9 mouse cellular contexts compared by ENCODE assay signal in genomic region chr5:35510589-35510988, GRCm38 (mm10). TPM values are rescaled to one million over a fixed set of nuclear protein-coding genes. Genes with fewer than 3 reads are reported as not detected.
DNase-seq lines count a peak whose midpoint lies in the region; ATAC-seq and TF ChIP-seq lines count a peak whose summit lies in the region.
"Had no signal": no experiment of that assay in that cellular context is flagged by ENCODE, and none has a peak within 500 bp of the region (broad histone marks: within the 10 kb centered on the region; RNA-seq: fewer than 3 reads in every experiment).

No protein-coding gene starts in this region.

- no peak overlapping the region for H3K27ac ChIP-seq in heart, embryonic 12.5 days (ENCODE audit: poor library complexity, severe bottlenecking)
- H3K27ac ChIP-seq in CH12.LX (ENCODE audit: insufficient read depth, low read depth) = no peak overlapping the region
- no peak overlapping the region for H3K27ac ChIP-seq in forebrain, embryonic 16.5 days (ENCODE audit: low read length)
- H3K27ac ChIP-seq in liver, embryonic 14.5 days = no peak overlapping the region
- no peak overlapping the region for H3K27ac ChIP-seq in small intestine, adult 2 months (ENCODE audit: insufficient read depth, low read depth, low read length)
- H3K27ac ChIP-seq: limb, embryonic 15.5 days had no signal

- no peaks in the 10 kb centered on the region for H3K9me3 ChIP-seq in heart, embryonic 12.5 days (replicated peaks)
- no peaks in the 10 kb centered on the region for H3K9me3 ChIP-seq in CH12.LX (replicated peaks; ENCODE audit: low read length)
- no peaks in the 10 kb centered on the region for H3K9me3 ChIP-seq in forebrain, embryonic 16.5 days (ENCODE audit: control insufficient read depth, low read length)
- H3K9me3 ChIP-seq in liver, embryonic 14.5 days (ENCODE audit: control insufficient read depth, low read length) = no peaks in the 10 kb centered on the region
- H3K9me3 ChIP-seq: limb, embryonic 15.5 days had no signal

- 21% methylated on average over 5 of the region's 5 CpGs for WGBS in heart, embryonic 12.5 days
- 13% methylated on average over 5 of the region's 5 CpGs for WGBS in forebrain, embryonic 16.5 days
- WGBS in liver, embryonic 14.5 days (ENCODE audit: insufficient replicate concordance) = 17% methylated on average over 5 of the region's 5 CpGs
- WGBS in small intestine, adult 2 months = 15% methylated on average over 5 of the region's 5 CpGs

- H3K79me2 ChIP-seq in CH12.LX (replicated peaks; ENCODE audit: control insufficient read depth, extremely low read depth, insufficient read depth, poor library complexity, severe bottlenecking) = no peaks in the 10 kb centered on the region

- peak; percentile 60 to 96; a peak in 3 of 4 replicates for TF ChIP-seq CTCF in CH12.LX (conservative IDR thresholded peaks at IDR 0.05 in 1 of 2, IDR thresholded peaks at IDR 0.05 in 1 of 2; ENCODE audit: low read depth in 2 of 2, low read length in 2 of 2)
- TF ChIP-seq CTCF in liver, embryonic 14.5 days (IDR thresholded peaks at IDR 0.05; ENCODE audit: low read depth) = peak; percentile 88
- peak; percentile 75; the same call in 1 of the 2 replicates for TF ChIP-seq CTCF in small intestine, adult 2 months (IDR thresholded peaks at IDR 0.05; ENCODE audit: extremely low read depth, insufficient read length, insufficient replicate concordance, low read depth, low read length)

- no peak overlapping the region for H3K9ac ChIP-seq in heart, embryonic 12.5 days
- no peak overlapping the region for H3K9ac ChIP-seq in CH12.LX (ENCODE audit: insufficient read depth, low read depth)
- no peak overlapping the region for H3K9ac ChIP-seq in forebrain, embryonic 16.5 days (replicated peaks; ENCODE audit: low read depth, low read length)
- H3K9ac ChIP-seq in liver, embryonic 14.5 days (replicated peaks) = no peak overlapping the region
- H3K9ac ChIP-seq: limb, embryonic 15.5 days had no signal

- no peak for TF ChIP-seq POLR2A in CH12.LX (IDR thresholded peaks at IDR 0.05; ENCODE audit: low read depth, low read length)
- TF ChIP-seq POLR2A in small intestine, adult 2 months (IDR thresholded peaks at IDR 0.05; ENCODE audit: low read depth, low read length) = no peak

- H3K4me2 ChIP-seq in heart, embryonic 12.5 days = no peak overlapping the region
- H3K4me2 ChIP-seq in CH12.LX (ENCODE audit: insufficient read depth, low read depth, poor library complexity, severe bottlenecking) = no peak overlapping the region
- no peak overlapping the region for H3K4me2 ChIP-seq in forebrain, embryonic 16.5 days (ENCODE audit: low read length)
- no peak overlapping the region for H3K4me2 ChIP-seq in liver, embryonic 14.5 days (ENCODE audit: low read depth)
- H3K4me2 ChIP-seq: limb, embryonic 15.5 days had no signal

- no peak overlapping the region for H3K4me3 ChIP-seq in heart, embryonic 12.5 days
- H3K4me3 ChIP-seq in CH12.LX (replicated peaks in 1 of 3; ENCODE audit: low read depth in 2 of 3, low read length in 2 of 3, poor library complexity in 1 of 3) = no peak overlapping the region
- H3K4me3 ChIP-seq in forebrain, embryonic 16.5 days (replicated peaks; ENCODE audit: low read length) = no peak overlapping the region
- no peak overlapping the region for H3K4me3 ChIP-seq in liver, embryonic 14.5 days (ENCODE audit: insufficient read depth in 1 of 2, low read depth in 2 of 2, low read length in 2 of 2)
- no peak overlapping the region for H3K4me3 ChIP-seq in small intestine, adult 2 months (ENCODE audit: low read depth, low read length)
- H3K4me3 ChIP-seq: limb, embryonic 15.5 days had no signal

- no peak for TF ChIP-seq EP300 in CH12.LX (IDR thresholded peaks at IDR 0.05; ENCODE audit: low read length)
- no peak for TF ChIP-seq EP300 in liver, embryonic 14.5 days (IDR thresholded peaks at IDR 0.05; ENCODE audit: low read depth)

- H3K27me3 ChIP-seq in heart, embryonic 12.5 days (replicated peaks) = peaks cover 55% of the 10 kb centered on the region
- peaks cover 80% of the 10 kb centered on the region for H3K27me3 ChIP-seq in CH12.LX (replicated peaks)
- no peaks in the 10 kb centered on the region for H3K27me3 ChIP-seq in forebrain, embryonic 16.5 days (replicated peaks; ENCODE audit: control insufficient read depth, insufficient read depth, low read length)
- no peaks in the 10 kb centered on the region for H3K27me3 ChIP-seq in liver, embryonic 14.5 days (ENCODE audit: control insufficient read depth, insufficient read depth, low read length)
- no peaks in the 10 kb centered on the region for H3K27me3 ChIP-seq in small intestine, adult 2 months (ENCODE audit: control insufficient read depth, insufficient read depth, low read length)

- peak; percentile 25 to 81 for DNase-seq in heart, adult 18-20 months
- peak; percentile 63 for DNase-seq in CH12.LX (ENCODE audit: extremely low read depth)
- DNase-seq in c-Kit-positive CD71-positive TER-119-positive erythroid progenitor cells, embryonic 14.5 days (ENCODE audit: low spot score) = peak; percentile 40
- peak; percentile 74 for DNase-seq in kidney, postnatal 10 days
- DNase-seq in liver, embryonic 14.5 days (ENCODE audit: low read depth in 3 of 3, low spot score in 3 of 3) = peak in 2 of 3 experiments; percentile 13 to 22

- dilution Hi-C loops in CH12.LX (cut with MboI; ENCODE audit: extremely low pct_ligation_motif_present, extremely low pct_unique_long_range_greater_than_20kb, low sequenced_read_pairs) = no loop called here

- no peaks in the 10 kb centered on the region for H3K36me3 ChIP-seq in heart, embryonic 12.5 days
- no peaks in the 10 kb centered on the region for H3K36me3 ChIP-seq in CH12.LX (replicated peaks in 1 of 2; ENCODE audit: control insufficient read depth in 1 of 2, insufficient read depth in 1 of 2, low read length in 1 of 2)
- H3K36me3 ChIP-seq in forebrain, embryonic 16.5 days (ENCODE audit: control insufficient read depth, insufficient read depth) = no peaks in the 10 kb centered on the region
- no peaks in the 10 kb centered on the region for H3K36me3 ChIP-seq in liver, embryonic 14.5 days (replicated peaks; ENCODE audit: control insufficient read depth, insufficient read depth, low read depth)
- H3K36me3 ChIP-seq in small intestine, adult 2 months (ENCODE audit: control insufficient read depth, insufficient read depth, low read length) = no peaks in the 10 kb centered on the region
- H3K36me3 ChIP-seq: limb, embryonic 15.5 days had no signal

- H3K4me1 ChIP-seq in heart, embryonic 12.5 days (replicated peaks) = no peaks in the 10 kb centered on the region
- H3K4me1 ChIP-seq in CH12.LX (ENCODE audit: control insufficient read depth in 1 of 2, insufficient read depth in 2 of 2) = no peaks in the 10 kb centered on the region
- H3K4me1 ChIP-seq in forebrain, embryonic 16.5 days (replicated peaks; ENCODE audit: control insufficient read depth, insufficient read depth, low read length) = no peaks in the 10 kb centered on the region
- H3K4me1 ChIP-seq in liver, embryonic 14.5 days (replicated peaks; ENCODE audit: control insufficient read depth in 2 of 2, insufficient read depth in 2 of 2, low read length in 1 of 2) = no peaks in the 10 kb centered on the region
- H3K4me1 ChIP-seq in small intestine, adult 2 months (ENCODE audit: control insufficient read depth, insufficient read depth, insufficient read length, low read length) = no peaks in the 10 kb centered on the region
- H3K4me1 ChIP-seq: limb, embryonic 15.5 days had no signal

- in situ Hi-C loops in CH12.LX (cut with MboI; ENCODE audit: low pct_ligation_motif_present, low pct_unique_long_range_greater_than_20kb, low sequenced_read_pairs) = no loop called here

- no peak for ATAC-seq in heart, embryonic 12.5 days (ENCODE audit: insufficient number of reproducible peaks, low FRiP score)
- ATAC-seq in forebrain, embryonic 16.5 days = 0 out of 2 replicates have a peak, but pooled peaks have one; percentile 43
- ATAC-seq in liver, embryonic 14.5 days (ENCODE audit: insufficient read depth) = no peak

- TF ChIP-seq RAD21 in CH12.LX (IDR thresholded peaks at IDR 0.05; ENCODE audit: low read depth, low read length) = peak; percentile 93

TF ChIP-seq in CH12.LX, 34 proteins besides CTCF, POLR2A, EP300 and RAD21:
- TF ChIP-seq TCF12 (IDR thresholded peaks at IDR 0.05; ENCODE audit: low read depth, low read length) (no peak), USF1 (IDR thresholded peaks at IDR 0.05; ENCODE audit: low read depth, low read length) (no peak), ZC3H11A (IDR thresholded peaks at IDR 0.05; ENCODE audit: low read depth, low read length) (no peak; the same call in 1 of the 2 replicates), GABPA (IDR thresholded peaks at IDR 0.05; ENCODE audit: insufficient replicate concordance, low read depth, low read length) (no peak), E2F4 (IDR thresholded peaks at IDR 0.05; ENCODE audit: insufficient replicate concordance, low read depth, low read length) (no peak), SMC3 (IDR thresholded peaks at IDR 0.05; ENCODE audit: low read depth, low read length) (peak; percentile 77)

RNA-seq across cellular contexts. Expression of gene Cpz, which starts 14.9 kb away (rescaled TPM):
- under 1 TPM; 0.22 to 0.41 TPM for total RNA-seq in heart, adult 18-20 months (2021)
- polyA plus RNA-seq in heart, embryonic 12.5 days (2016; fragmentation: Nextera tagmentation; extraction: Ambion mirVana) = 5.8 and 6.0 TPM in 2 replicates
- not detected in 2 replicates for total RNA-seq in CH12.LX (2012; rRNA removed)
- not detected in 2 replicates for total RNA-seq in CH12.LX (2014; rRNA removed)
- polyA plus RNA-seq in CH12.LX (2012; ENCODE audit: insufficient read length, low read depth) = not detected in 2 replicates
- 1.2 and 1.7 TPM in 2 replicates for polyA plus RNA-seq in forebrain, embryonic 16.5 days (2015; fragmentation: Nextera tagmentation; extraction: Ambion mirVana)
- polyA plus RNA-seq in liver, embryonic 14.5 days (2012; rRNA removed) = 0.58 and 0.89 TPM in 2 replicates
- 0.59 and 1.0 TPM in 2 replicates for polyA plus RNA-seq in liver, embryonic 14.5 days (2014; fragmentation: Nextera tagmentation; extraction: Ambion mirVana)
- 1.4 and 1.6 TPM in 2 replicates for polyA plus RNA-seq in small intestine, adult 2 months (2012; rRNA removed)

Comparison
In these comparisons a context has a peak if more than half of its experiments do, and no peak if none do; other contexts are left out.
1. DNase-seq: peak in every context shown above with its lines; median percentile 74 in kidney, postnatal 10 days; 63 in CH12.LX; 53 in heart, adult 18-20 months; 40 in c-Kit-positive CD71-positive TER-119-positive erythroid progenitor cells, embryonic 14.5 days; 18 in liver, embryonic 14.5 days.